Mouse (Mus musculus): ENCODE results near the gene Tuba4a.

GRCm38 (mm10) chr1:75179334-75180104 is 40.1 kb downstream of the Tuba4a start:
- no peak for TF ChIP-seq CTCF (IDR thresholded peaks at IDR 0.05; ENCODE audit: low read depth)
- TF ChIP-seq EP300 (IDR thresholded peaks at IDR 0.05; ENCODE audit: low read depth), result no peak

Measured in heart, postnatal 0 days (tissue).